Mouse (Mus musculus) heart, adult 10 weeks (tissue): ENCODE data around the gene Zfp936. TPM values are rescaled to one million over a fixed set of nuclear protein-coding genes. Genes with fewer than 3 reads are reported as not detected.

Source experiments
- polyA plus RNA-seq: library from polyadenylated mRNA; stranded (reverse); fragments of 350-450 nt; fragmentation: Illumina TruSeq; extraction: RNeasy Lipid Tissue Mini Kit (QIAGEN cat#74804); gene quantifications from one replicate; pipeline ENCODE4 v1.2.3, GENCODE M21; 2014; ENCODE audit warnings: low read depth, low replicate concordance

Zfp936 gene
- not detected for polyA plus RNA-seq

DNA sequence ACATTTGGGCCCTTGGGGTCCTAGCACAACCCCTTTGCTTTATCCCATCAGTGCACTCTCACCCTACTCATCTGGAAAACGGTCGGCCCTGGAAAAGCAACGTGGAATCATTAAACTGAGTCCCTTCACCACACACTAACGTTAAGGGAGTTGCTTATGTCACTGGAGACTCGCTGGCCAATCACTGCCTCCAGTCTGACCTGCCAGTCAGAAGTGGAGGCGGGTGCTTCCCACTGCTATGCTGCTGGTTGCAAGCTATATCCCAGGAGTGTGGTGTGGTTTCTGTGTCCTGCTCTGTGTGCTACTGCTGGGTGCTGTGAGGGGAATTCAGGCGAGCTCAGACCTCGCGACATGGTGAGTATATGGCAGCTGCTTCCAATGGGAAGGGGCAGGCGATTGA, at the start of gene Zfp936:
Gene Zfp936 (plus strand): TSS at position 301 of the 400 bp plus-strand sequence.

Other genes with a start within 250 kb of the Zfp936 start
- not detected for gene Gm2381, start 247.0 kb upstream of the Zfp936 start, polyA plus RNA-seq
- not detected for gene Vmn2r63, start 180.4 kb upstream of the Zfp936 start, polyA plus RNA-seq
- not detected for gene Gm9268, start 95.5 kb upstream of the Zfp936 start, polyA plus RNA-seq
- gene Zfp715, start 199.1 kb downstream of the Zfp936 start, polyA plus RNA-seq: 25.7 TPM
- gene Siglecf, start 237.1 kb downstream of the Zfp936 start, polyA plus RNA-seq: not detected